Mouse (Mus musculus) brain, embryonic 14.5 days (tissue): ENCODE data around the gene Btbd35f29. TPM values are rescaled to one million over a fixed set of nuclear protein-coding genes. Genes with fewer than 3 reads are reported as not detected.
"Not testable (repeated sequence)": the region's sequence is repeated elsewhere in the genome, so short reads cannot be mapped to it uniquely, and the experiment has no call there.

Experiments used
- DNase-seq: peaks from one replicate; pipeline ENCODE4 v3.0.0-alpha.2; 2011; ENCODE audit warnings: low read depth
- polyA plus RNA-seq: library from polyadenylated mRNA; depleted of rRNA; stranded (reverse); fragments of >200 nt; gene quantifications from 2 replicates; pipeline ENCODE4 v1.2.3, GENCODE M21; 2012; rRNA removed

Btbd35f29 gene
- polyA plus RNA-seq = not detected in 2 replicates

- not testable (repeated sequence) for DNase-seq
These were observed at the start of gene Btbd35f29 for GRCm38 (mm10) chrX:31117374-31117773. Gene Btbd35f29 (plus strand): TSS chrX:31117674.

GRCm38 (mm10) chrX:31141416-31141815, 23.9 kb downstream of the Btbd35f29 start:
- not testable (repeated sequence) for DNase-seq

- DNase-seq = not testable (repeated sequence)
These were observed 27.7 kb downstream of the Btbd35f29 start for GRCm38 (mm10) chrX:31145144-31145543.

- DNase-seq = not testable (repeated sequence)
These were observed 28.4 kb downstream of the Btbd35f29 start for GRCm38 (mm10) chrX:31145835-31146234.

GRCm38 (mm10) chrX:31158534-31159085, 41.1 kb downstream of the Btbd35f29 start:
- not testable (repeated sequence) for DNase-seq

GRCm38 (mm10) chrX:31159450-31160322, 42.2 kb downstream of the Btbd35f29 start:
- not testable (repeated sequence) for DNase-seq

GRCm38 (mm10) chrX:31160554-31160953, 43.1 kb downstream of the Btbd35f29 start:
- DNase-seq = not testable (repeated sequence)

GRCm38 (mm10) chrX:31162638-31163037, 45.2 kb downstream of the Btbd35f29 start:
- not testable (repeated sequence) for DNase-seq

GRCm38 (mm10) chrX:31165193-31165592, 47.7 kb downstream of the Btbd35f29 start:
- not testable (repeated sequence) for DNase-seq

Other genes starting within 250 kb of the Btbd35f29 start
- not detected in 2 replicates for gene Spin2f, start 136.2 kb downstream of the Btbd35f29 start, polyA plus RNA-seq
- not detected in 2 replicates for gene Btbd35f26, start 218.8 kb downstream of the Btbd35f29 start, polyA plus RNA-seq